Mouse (Mus musculus): ENCODE measurements around the gene Hook2.

The Hook2 gene

GRCm38 (mm10) chr8:84973079-84973478, 17.3 kb upstream of the Hook2 start:
- in situ Hi-C loops (cut with MboI, MseI) = loop anchor here (5.0 kb wide), 1 partner anchor 104 kb away; no protein-coding TSS in a partner anchor

GRCm38 (mm10) chr8:84973803-84974542, 16.4 kb upstream of the Hook2 start:
- in situ Hi-C loops (cut with MboI, MseI) = loop anchor here (5.0 kb wide), 1 partner anchor 103 kb away; no protein-coding TSS in a partner anchor

GRCm38 (mm10) chr8:84974543-84975142, 15.8 kb upstream of the Hook2 start:
- in situ Hi-C loops (cut with MboI, MseI) = loop anchor here (5.0 kb wide), 2 partner anchors 103 to 312 kb away; partner anchors contain the start of gene Ier2

GRCm38 (mm10) chr8:84975434-84975833, 15.0 kb upstream of the Hook2 start:
- in situ Hi-C loops (cut with MboI, MseI) = loop anchor here (5.0 kb wide), 1 partner anchor 313 kb away; the partner anchor contains the start of gene Ier2

GRCm38 (mm10) chr8:84976031-84976762, 14.2 kb upstream of the Hook2 start:
- in situ Hi-C loops (cut with MboI, MseI) = loop anchor here (5.0 kb wide), 1 partner anchor 314 kb away; the partner anchor contains the start of gene Ier2

- in situ Hi-C loops (cut with MboI, MseI) = loop anchor here (5.0 kb wide), 1 partner anchor 315 kb away; the partner anchor contains the start of gene Ier2
These were observed 13.5 kb upstream of the Hook2 start for GRCm38 (mm10) chr8:84976763-84977434.

GRCm38 (mm10) chr8:84977435-84978247, 12.8 kb upstream of the Hook2 start:
- in situ Hi-C loops (cut with MboI, MseI) = loop anchor here (5.0 kb wide), 1 partner anchor 315 kb away; the partner anchor contains the start of gene Ier2

GRCm38 (mm10) chr8:84978248-84978940, 12.0 kb upstream of the Hook2 start, which contains the start of gene Junb:
Gene Junb, minus strand, starts transcription at chr8:84978718.
- in situ Hi-C loops (cut with MboI, MseI) = loop anchor here (5.0 kb wide), 1 partner anchor 316 kb away; the partner anchor contains the start of gene Ier2

- in situ Hi-C loops (cut with MboI, MseI) = loop anchor here (5.0 to 10.0 kb wide), 2 partner anchors 318 to 1235 kb away; partner anchors contain the start of genes Adgre5 and Ier2
These were observed 10.6 kb upstream of the Hook2 start for GRCm38 (mm10) chr8:84979599-84980421.

GRCm38 (mm10) chr8:84980622-84981358, 9.6 kb upstream of the Hook2 start:
- in situ Hi-C loops (cut with MboI, MseI) = loop anchor here (10.0 kb wide), 1 partner anchor 1236 kb away; the partner anchor contains the start of gene Adgre5

- in situ Hi-C loops (cut with MboI, MseI) = loop anchor here (10.0 kb wide), 1 partner anchor 1237 kb away; the partner anchor contains the start of gene Adgre5
These were observed 8.5 kb upstream of the Hook2 start for GRCm38 (mm10) chr8:84981644-84982498.

- in situ Hi-C loops (cut with MboI, MseI) = loop anchor here (10.0 kb wide), 1 partner anchor 1238 kb away; the partner anchor contains the start of gene Adgre5
These were observed 7.8 kb upstream of the Hook2 start for GRCm38 (mm10) chr8:84982499-84983011.

- in situ Hi-C loops (cut with MboI, MseI) = loop anchor here (10.0 kb wide), 1 partner anchor 1240 kb away; the partner anchor contains the start of gene Adgre5
These were observed 5.9 kb upstream of the Hook2 start for GRCm38 (mm10) chr8:84984294-84985048.

GRCm38 (mm10) chr8:84985049-84985683, 5.2 kb upstream of the Hook2 start:
- in situ Hi-C loops (cut with MboI, MseI) = loop anchor here (10.0 kb wide), 1 partner anchor 1240 kb away; the partner anchor contains the start of gene Adgre5

Data from regulatory T cell (primary cell).